Mouse (Mus musculus): Measurements from ENCODE around the gene Brms1l.
A peak's percentile ranks its signal among the peaks of the same experiment; 100 is the strongest.
"Not testable (repeated sequence)": the region's sequence is repeated elsewhere in the genome, so short reads cannot be mapped to it uniquely, and the experiment has no call there.

Brms1l gene

GRCm38 (mm10) chr12:55836199-55836951, at the start of gene Brms1l:
Gene Brms1l, plus strand, starts transcription at chr12:55836324.
- DNase-seq, result peak; percentile 94

GRCm38 (mm10) chr12:55794485-55794884, 41.6 kb upstream of the Brms1l start:
- not testable (repeated sequence) for DNase-seq

GRCm38 (mm10) chr12:55797103-55797502, 39.0 kb upstream of the Brms1l start:
- no peak for DNase-seq

GRCm38 (mm10) chr12:55798745-55799144, 37.4 kb upstream of the Brms1l start:
- no peak for DNase-seq

GRCm38 (mm10) chr12:55800144-55800543, 36.0 kb upstream of the Brms1l start:
- DNase-seq, result no peak

GRCm38 (mm10) chr12:55801131-55801530, 35.0 kb upstream of the Brms1l start:
- DNase-seq, result no peak

- DNase-seq, result no peak
Observed at GRCm38 (mm10) chr12:55805035-55805434, 31.1 kb upstream of the Brms1l start.

- DNase-seq, result no peak
Observed at GRCm38 (mm10) chr12:55816488-55816887, 19.6 kb upstream of the Brms1l start.

GRCm38 (mm10) chr12:55820119-55820660, 15.9 kb upstream of the Brms1l start:
- DNase-seq, result no peak

GRCm38 (mm10) chr12:55820661-55821314, 15.3 kb upstream of the Brms1l start, which contains the start of gene Ralgapa1:
Gene Ralgapa1, minus strand, starts transcription at chr12:55821167.
- DNase-seq, result peak; percentile 93

- DNase-seq, result no peak
Observed at GRCm38 (mm10) chr12:55824027-55824426, 12.1 kb upstream of the Brms1l start.

GRCm38 (mm10) chr12:55825537-55825936, 10.6 kb upstream of the Brms1l start:
- DNase-seq, result no peak

- peak; percentile 80 for DNase-seq
Observed at GRCm38 (mm10) chr12:55831101-55831500, 5.0 kb upstream of the Brms1l start.

GRCm38 (mm10) chr12:55832961-55833360, 3.2 kb upstream of the Brms1l start:
- DNase-seq, result no peak

- DNase-seq, result no peak
Observed at GRCm38 (mm10) chr12:55833906-55834625, 2.1 kb upstream of the Brms1l start.

GRCm38 (mm10) chr12:55834891-55835290, 1.2 kb upstream of the Brms1l start:
- DNase-seq, result no peak

GRCm38 (mm10) chr12:55835857-55836198, 296 bp upstream of the Brms1l start:
- DNase-seq, result no peak

- no peak for DNase-seq
Observed at GRCm38 (mm10) chr12:55837495-55837894, 1.4 kb downstream of the Brms1l start.

- DNase-seq, result peak; percentile 71
Observed at GRCm38 (mm10) chr12:55846741-55847140, 10.6 kb downstream of the Brms1l start.

GRCm38 (mm10) chr12:55847851-55848250, 11.7 kb downstream of the Brms1l start:
- DNase-seq, result no peak

- no peak for DNase-seq
Observed at GRCm38 (mm10) chr12:55850650-55851049, 14.5 kb downstream of the Brms1l start.

- DNase-seq, result no peak
Observed at GRCm38 (mm10) chr12:55859409-55860349, 23.6 kb downstream of the Brms1l start.

All from thymus, postnatal 4 days (tissue).